Mouse (Mus musculus) A20 (cell line): ENCODE results near the gene Alyref.
A peak's percentile ranks its signal among the peaks of the same experiment; 100 is the strongest.

Source experiments
- DNase-seq: peaks from one replicate; pipeline ENCODE4 v3.0.0-alpha.2; 2011; ENCODE audit warnings: low read depth, low spot score

Gene Alyref

GRCm38 (mm10) chr11:120598283-120598989, at the start of gene Alyref, which contains the start of gene Anapc11:
Gene Alyref (minus strand): TSS chr11:120598365.
Gene Anapc11 (plus strand): TSS chr11:120598421.
- peak; percentile 98 for DNase-seq

- no peak for DNase-seq
Measured at GRCm38 (mm10) chr11:120647047-120647830, 49.1 kb upstream of the Alyref start.

GRCm38 (mm10) chr11:120643601-120643987, 45.4 kb upstream of the Alyref start, which contains the start of gene Pycr1:
Gene Pycr1 (minus strand): TSS chr11:120643769.
- peak; percentile 96 for DNase-seq

GRCm38 (mm10) chr11:120642939-120643600, 44.9 kb upstream of the Alyref start:
- no peak for DNase-seq

- DNase-seq: peak; percentile 33
Measured at GRCm38 (mm10) chr11:120641869-120642268, 43.7 kb upstream of the Alyref start.

- no peak for DNase-seq
Measured at GRCm38 (mm10) chr11:120641255-120641654, 43.1 kb upstream of the Alyref start.

GRCm38 (mm10) chr11:120634810-120635209, 36.6 kb upstream of the Alyref start:
- DNase-seq: peak; percentile 48

GRCm38 (mm10) chr11:120633520-120634343, 35.6 kb upstream of the Alyref start, which contains the start of gene Mafg:
Gene Mafg (minus strand): TSS chr11:120633600.
- peak; percentile 97 for DNase-seq

GRCm38 (mm10) chr11:120632559-120633519, 34.7 kb upstream of the Alyref start:
- peak; percentile 80 for DNase-seq

- peak; percentile 59 for DNase-seq
Measured at GRCm38 (mm10) chr11:120631726-120632448, 33.7 kb upstream of the Alyref start.

GRCm38 (mm10) chr11:120630881-120631725, 32.9 kb upstream of the Alyref start:
- DNase-seq: peak; percentile 77

GRCm38 (mm10) chr11:120630401-120630871, 32.3 kb upstream of the Alyref start:
- no peak for DNase-seq

GRCm38 (mm10) chr11:120629911-120630310, 31.7 kb upstream of the Alyref start:
- peak; percentile 63 for DNase-seq

GRCm38 (mm10) chr11:120629341-120629730, 31.2 kb upstream of the Alyref start:
- peak; percentile 88 for DNase-seq

- DNase-seq: peak; percentile 40
Measured at GRCm38 (mm10) chr11:120628601-120629340, 30.6 kb upstream of the Alyref start.

- peak; percentile 87 for DNase-seq
Measured at GRCm38 (mm10) chr11:120627468-120628300, 29.5 kb upstream of the Alyref start.
